Mouse (Mus musculus) spleen, postnatal 10 days (tissue): ENCODE results near the gene Nedd9.

Experiments used
- DNase-seq, 2 experiments: peaks; one replicate each; pipeline ENCODE4 v3.0.0; 2021 to 2022; ENCODE audit warnings: low spot score in 2 of 2

The Nedd9 gene

GRCm38 (mm10) chr13:41343887-41344266 is 143.3 kb downstream of the Nedd9 start:
- no peak for DNase-seq

- no peak for DNase-seq
Observed at GRCm38 (mm10) chr13:41343163-41343886, 143.8 kb downstream of the Nedd9 start.

- no peak for DNase-seq
Observed at GRCm38 (mm10) chr13:41341422-41341821, 145.7 kb downstream of the Nedd9 start.

GRCm38 (mm10) chr13:41339653-41340351 is 147.4 kb downstream of the Nedd9 start:
- no peak for DNase-seq

- DNase-seq = no peak
Observed at GRCm38 (mm10) chr13:41339195-41339594, 148.0 kb downstream of the Nedd9 start.

- DNase-seq = no peak
Observed at GRCm38 (mm10) chr13:41337407-41337806, 149.8 kb downstream of the Nedd9 start.

GRCm38 (mm10) chr13:41336260-41336659 is 150.9 kb downstream of the Nedd9 start:
- no peak for DNase-seq

- DNase-seq = no peak
Observed at GRCm38 (mm10) chr13:41335767-41336166, 151.4 kb downstream of the Nedd9 start.

- no peak for DNase-seq
Observed at GRCm38 (mm10) chr13:41334641-41335000, 152.5 kb downstream of the Nedd9 start.

GRCm38 (mm10) chr13:41333889-41334640 is 153.1 kb downstream of the Nedd9 start:
- DNase-seq = no peak

- DNase-seq = no peak
Observed at GRCm38 (mm10) chr13:41331671-41332340, 155.4 kb downstream of the Nedd9 start.

- DNase-seq = no peak
Observed at GRCm38 (mm10) chr13:41330589-41331345, 156.4 kb downstream of the Nedd9 start.

GRCm38 (mm10) chr13:41330051-41330450 is 157.1 kb downstream of the Nedd9 start:
- no peak for DNase-seq

GRCm38 (mm10) chr13:41328481-41328880 is 158.7 kb downstream of the Nedd9 start:
- no peak for DNase-seq

- DNase-seq = no peak
Observed at GRCm38 (mm10) chr13:41327546-41327945, 159.6 kb downstream of the Nedd9 start.

GRCm38 (mm10) chr13:41326134-41326533 is 161.0 kb downstream of the Nedd9 start:
- DNase-seq = no peak

GRCm38 (mm10) chr13:41325346-41325745 is 161.8 kb downstream of the Nedd9 start:
- DNase-seq = no peak

GRCm38 (mm10) chr13:41324631-41325030 is 162.5 kb downstream of the Nedd9 start:
- DNase-seq = no peak

GRCm38 (mm10) chr13:41321433-41321832 is 165.7 kb downstream of the Nedd9 start:
- DNase-seq = no peak

GRCm38 (mm10) chr13:41320749-41321148 is 166.4 kb downstream of the Nedd9 start:
- DNase-seq = no peak

- peak; percentile 59 to 86 for DNase-seq
Observed at GRCm38 (mm10) chr13:41302716-41303115, 184.4 kb downstream of the Nedd9 start.
